Mouse (Mus musculus) adipocyte (in vitro differentiated cells): Measurements from ENCODE around the gene Ndufv1.
"Not testable (repeated sequence)": the region's sequence is repeated elsewhere in the genome, so short reads cannot be mapped to it uniquely, and the experiment has no call there.

Experiments
- DNase-seq: peaks from one replicate; pipeline ENCODE4 v3.0.0-alpha.2; 2016; ENCODE audit warnings: low spot score

Ndufv1 gene

GRCm38 (mm10) chr19:4012432-4013022 lies at the start of gene Ndufv1:
TSS of gene Ndufv1 (minus strand) at chr19:4012806.
- peak; percentile 100 for DNase-seq

DNA sequence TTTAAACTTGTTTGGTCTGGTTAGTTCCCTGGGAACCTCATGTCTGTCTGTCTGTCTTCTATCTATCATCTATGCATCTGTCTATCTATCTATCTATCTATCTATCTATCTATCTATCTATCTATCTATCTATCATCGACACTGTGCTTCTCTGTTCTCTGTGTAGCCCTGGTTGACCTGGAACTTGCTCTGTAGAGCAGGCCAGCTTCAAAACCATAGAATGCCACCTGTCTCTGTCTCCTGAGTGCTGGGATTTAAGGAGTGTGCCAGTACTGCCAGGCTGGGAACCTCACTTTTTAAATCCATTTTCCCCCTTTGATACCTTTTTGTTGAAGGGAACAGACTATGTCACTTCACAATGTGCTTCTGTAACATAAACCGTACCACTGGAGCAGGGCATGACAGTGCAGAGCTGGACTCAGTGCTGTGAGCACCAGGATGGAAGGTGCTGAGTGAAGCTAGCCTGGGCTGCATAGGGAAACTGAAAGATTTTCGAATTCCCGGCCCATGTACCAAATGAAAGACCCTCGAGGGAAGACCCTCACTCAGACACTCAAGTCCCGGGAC lies 48.4 kb upstream of the Ndufv1 start:
- no peak for DNase-seq

- DNase-seq: not testable (repeated sequence)
Observed at GRCm38 (mm10) chr19:4060044-4060898, 47.7 kb upstream of the Ndufv1 start.

GRCm38 (mm10) chr19:4059069-4059740 lies 46.6 kb upstream of the Ndufv1 start, which contains the start of gene Gstp3:
TSS of gene Gstp3 (minus strand) at chr19:4059569.
- no peak for DNase-seq

GRCm38 (mm10) chr19:4058581-4058980 lies 46.0 kb upstream of the Ndufv1 start:
- no peak for DNase-seq

DNA sequence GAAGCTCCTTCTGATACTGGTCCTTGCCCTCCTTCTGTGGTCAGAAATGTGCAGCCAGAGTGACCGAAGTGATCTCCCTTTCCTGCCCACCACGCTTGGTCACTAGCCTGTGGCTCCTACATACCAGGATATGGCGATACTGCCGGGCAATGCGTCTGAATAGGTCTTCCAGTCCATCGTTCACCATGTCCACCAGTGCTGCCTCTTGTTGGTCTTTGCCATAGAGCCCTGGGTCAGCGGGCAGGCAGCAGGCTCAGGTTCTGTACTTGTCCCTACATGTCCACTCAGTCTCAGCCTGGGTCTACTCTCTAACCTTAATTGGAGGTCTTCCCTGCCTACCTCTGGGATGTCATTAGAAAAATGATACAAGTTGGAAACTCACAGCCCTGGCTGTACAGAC lies 45.4 kb upstream of the Ndufv1 start:
- DNase-seq: no peak

- no peak for DNase-seq
Observed at GRCm38 (mm10) chr19:4057389-4057788, 44.8 kb upstream of the Ndufv1 start.

DNA sequence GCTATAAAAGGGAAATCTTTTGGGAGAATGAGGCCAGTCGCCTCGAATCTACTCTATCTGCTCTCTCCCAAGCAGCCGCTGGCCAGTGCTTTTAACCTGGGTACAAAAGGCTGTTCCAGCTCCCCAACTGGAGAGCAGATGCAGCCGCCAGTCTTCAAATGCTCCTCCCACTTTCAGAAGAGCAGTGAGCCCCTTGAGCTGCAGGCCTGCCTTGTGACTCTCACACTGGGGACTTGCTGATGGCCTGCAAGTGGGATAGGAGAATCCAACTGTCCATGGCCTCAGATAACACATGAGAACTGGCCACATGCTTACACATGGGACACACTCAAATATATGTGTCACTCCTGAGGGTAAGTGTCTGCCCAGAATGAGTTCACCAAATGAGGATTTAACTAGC lies 44.1 kb upstream of the Ndufv1 start:
- no peak for DNase-seq

DNA sequence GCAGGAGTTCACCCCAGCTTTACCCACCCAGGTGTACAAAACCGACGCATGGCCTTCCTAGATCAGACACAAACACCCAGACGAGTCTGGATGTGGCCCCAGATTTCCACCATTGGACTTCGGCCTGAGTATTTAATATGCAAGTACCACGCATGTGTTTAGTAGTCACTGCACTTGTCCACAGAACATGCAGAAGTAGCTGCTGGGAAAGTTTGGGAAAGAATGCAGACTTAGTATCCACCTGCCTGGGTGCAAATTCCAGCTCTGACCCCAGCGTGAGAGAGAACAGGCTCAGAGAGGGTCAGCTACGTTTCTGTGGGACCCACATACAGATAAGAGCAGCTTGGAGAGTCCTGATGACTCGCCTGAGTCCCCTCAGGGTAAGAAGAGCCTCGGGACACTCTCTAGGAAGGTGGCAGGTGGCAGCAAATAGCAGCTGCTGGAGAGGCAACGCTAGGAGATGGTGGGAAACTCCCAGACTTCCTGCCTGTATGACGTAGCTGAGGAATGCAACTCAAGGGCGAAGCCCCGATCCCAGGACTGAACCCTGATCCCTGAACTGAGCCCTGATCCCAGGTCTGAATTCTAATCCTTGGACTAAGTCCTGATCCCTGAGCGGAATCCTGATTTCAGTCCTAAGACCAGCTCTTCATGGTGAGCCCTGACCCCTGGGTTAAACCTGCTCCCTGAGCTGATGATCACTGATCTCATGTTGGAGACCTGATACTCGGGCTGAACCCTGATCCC lies 43.5 kb upstream of the Ndufv1 start:
- DNase-seq: no peak

- peak; percentile 49 for DNase-seq
Observed at GRCm38 (mm10) chr19:4055216-4055946, 42.8 kb upstream of the Ndufv1 start.

GRCm38 (mm10) chr19:4054613-4055012 lies 42.0 kb upstream of the Ndufv1 start:
- no peak for DNase-seq

- peak; percentile 40 for DNase-seq
Observed at GRCm38 (mm10) chr19:4052516-4053030, 40.0 kb upstream of the Ndufv1 start.

DNA sequence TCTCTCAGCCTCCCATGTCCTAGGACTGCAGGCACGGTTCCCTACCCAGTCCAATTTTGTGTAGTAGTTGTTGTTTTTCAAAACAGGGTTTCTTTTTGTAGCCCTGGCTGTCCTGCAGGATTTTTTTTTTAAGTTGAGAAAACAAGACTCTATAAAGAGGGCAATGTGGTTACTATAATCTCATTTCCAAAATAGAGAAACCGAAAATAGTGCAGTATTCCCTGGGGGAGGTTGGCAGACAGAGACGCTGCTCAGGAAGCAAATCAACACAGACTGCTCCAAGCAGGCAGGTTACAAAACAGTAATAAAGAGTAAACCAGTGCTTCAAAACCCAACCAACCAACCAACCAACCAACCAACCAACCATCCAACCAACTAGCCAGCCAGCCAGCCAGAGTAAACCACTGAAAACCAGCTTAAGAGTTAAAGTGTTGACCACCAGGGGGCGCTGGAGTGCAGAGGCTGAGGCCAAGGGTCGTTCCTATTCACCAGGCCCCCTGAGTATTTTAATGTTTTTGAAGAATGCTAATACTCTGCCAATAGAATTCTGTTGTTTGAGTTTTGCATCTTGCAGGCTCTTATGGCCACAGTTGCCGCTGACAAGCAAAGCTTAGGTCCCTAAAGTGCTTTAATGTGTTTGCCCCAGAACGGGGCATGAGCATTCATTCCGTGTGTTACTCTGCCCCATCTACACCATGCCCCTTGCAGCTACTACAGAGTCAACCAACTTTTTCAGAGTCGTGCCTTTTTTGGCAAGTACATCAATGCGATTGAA lies 39.3 kb upstream of the Ndufv1 start:
- peak; percentile 77 for DNase-seq

DNA sequence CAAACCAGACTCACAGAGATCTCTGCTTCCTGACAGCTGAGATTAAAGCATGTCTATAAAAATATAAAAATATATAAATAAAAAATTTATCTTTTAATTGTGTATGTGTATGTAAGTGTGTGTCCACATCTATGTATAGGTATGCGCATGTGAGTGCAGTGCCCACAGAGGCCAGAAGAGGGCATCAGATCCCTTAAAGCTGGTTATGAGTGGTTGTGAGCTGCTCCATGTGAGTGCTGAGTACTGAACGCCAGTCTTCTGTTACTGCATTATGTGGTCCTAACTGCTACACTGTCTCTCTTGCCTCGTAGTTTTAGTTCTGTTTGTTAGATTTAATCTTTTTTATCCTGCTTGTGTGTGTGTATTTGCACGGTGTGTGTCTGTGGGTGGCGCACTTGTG lies 38.4 kb upstream of the Ndufv1 start:
- DNase-seq: no peak

DNA sequence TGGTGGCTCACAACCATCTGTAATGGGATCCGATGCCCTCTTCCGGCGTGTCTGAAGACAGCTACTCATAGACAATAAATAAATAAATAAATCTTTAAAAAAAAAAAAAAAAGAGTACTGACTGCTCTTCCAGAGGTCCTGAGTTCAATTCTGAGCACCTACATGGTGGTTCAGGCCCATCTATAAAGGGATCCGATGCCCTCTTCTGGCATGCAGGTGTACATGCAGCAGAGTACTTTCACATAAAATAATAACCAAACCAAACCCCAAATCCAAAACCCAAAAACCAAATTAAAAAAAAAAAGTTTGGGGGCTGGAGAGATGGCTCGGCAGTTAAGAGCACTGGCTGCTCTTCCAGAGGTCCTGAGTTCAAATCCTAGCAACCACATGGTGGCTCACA lies 36.5 kb upstream of the Ndufv1 start:
- not testable (repeated sequence) for DNase-seq

- peak; percentile 91 for DNase-seq
Observed at GRCm38 (mm10) chr19:4047859-4048258, 35.3 kb upstream of the Ndufv1 start.

- DNase-seq: no peak
Observed at GRCm38 (mm10) chr19:4046866-4047254, 34.3 kb upstream of the Ndufv1 start.

GRCm38 (mm10) chr19:4045966-4046865 lies 33.6 kb upstream of the Ndufv1 start, which contains the start of gene Gstp2:
TSS of gene Gstp2 (minus strand) at chr19:4046023.
- peak; percentile 92 for DNase-seq

GRCm38 (mm10) chr19:4044109-4044508 lies 31.5 kb upstream of the Ndufv1 start:
- DNase-seq: not testable (repeated sequence)
